Mouse (Mus musculus) hindbrain, embryonic 10.5 days (tissue): Measurements from ENCODE around the gene Rnf8. TPM values are rescaled to one million over a fixed set of nuclear protein-coding genes. Genes with fewer than 3 reads are reported as not detected.

Experiments
- DNase-seq: peaks from one replicate; pipeline ENCODE4 v3.0.0-alpha.2; 2017; ENCODE audit warnings: low spot score
- H3K27ac ChIP-seq: fragments of 300-500 bp; sonication (generic); 2 replicates; pipeline ENCODE4 v1.5.1; 2016; ENCODE audit warnings: mild to moderate bottlenecking, moderate library complexity
- H3K27me3 ChIP-seq: fragments of 300-500 bp; sonication (generic); 2 replicates; pipeline ENCODE4 v1.6.1; 2016; ENCODE audit warnings: mild to moderate bottlenecking; ENCODE audit not compliant: poor library complexity, insufficient read depth, severe bottlenecking
- H3K36me3 ChIP-seq: fragments of 300-500 bp; sonication (generic); 2 replicates; pipeline ENCODE4 v1.6.1; 2016; ENCODE audit warnings: mild to moderate bottlenecking, moderate library complexity
- H3K4me1 ChIP-seq: fragments of 300-500 bp; sonication (generic); replicated peaks from 2 replicates; pipeline ENCODE4 v1.6.1; 2016; ENCODE audit warnings: mild to moderate bottlenecking
- H3K4me3 ChIP-seq: fragments of 300-500 bp; sonication (generic); 2 replicates; pipeline ENCODE4 v1.5.1; 2016; ENCODE audit warnings: mild to moderate bottlenecking, moderate library complexity
- H3K9me3 ChIP-seq: fragments of 300-500 bp; sonication (generic); 2 replicates; pipeline ENCODE4 v1.6.1; 2016; ENCODE audit warnings: mild to moderate bottlenecking, moderate library complexity
- WGBS: fragments of 180-500 bp; shearing (Covaris S2); methylation state at CpG from one replicate; pipeline ENCODE4 v1.1.7; 2016; 5-methylcytosine and 5-hydroxymethylcytosine counted together
- polyA plus RNA-seq: library from polyadenylated mRNA; unstranded; fragments of >200 nt; fragmentation: Nextera tagmentation; extraction: Ambion mirVana; gene quantifications from 2 replicates; pipeline ENCODE4 v1.2.1, GENCODE M21; 2016

The Rnf8 gene
- polyA plus RNA-seq, 1 experiment from 2014 or later: 107 TPM

GRCm38 (mm10) chr17:29688610-29689009, 74.0 kb downstream of the Rnf8 start:
- H3K4me1 ChIP-seq: 0 out of 2 replicates have a peak, but pooled peaks cover 2% of the 10 kb centered on the region
- no peaks in the 10 kb centered on the region for H3K9me3 ChIP-seq
- no peak for DNase-seq
- H3K27me3 ChIP-seq: no peaks in the 10 kb centered on the region
- H3K36me3 ChIP-seq: peaks cover 92% of the 10 kb centered on the region
- H3K27ac ChIP-seq: no peak overlapping the region
- no peak overlapping the region for H3K4me3 ChIP-seq
- 93% methylated on average over 10 of the region's 10 CpGs for WGBS

GRCm38 (mm10) chr17:29690257-29690656, 75.7 kb downstream of the Rnf8 start:
- no peak for DNase-seq
- WGBS: 82% methylated on average over 6 of the region's 6 CpGs
- no peak overlapping the region for H3K4me3 ChIP-seq
- 0 out of 2 replicates have a peak, but pooled peaks cover 2% of the 10 kb centered on the region for H3K4me1 ChIP-seq
- H3K27ac ChIP-seq: no peak overlapping the region
- peaks cover 92% of the 10 kb centered on the region for H3K36me3 ChIP-seq
- no peaks in the 10 kb centered on the region for H3K27me3 ChIP-seq
- H3K9me3 ChIP-seq: no peaks in the 10 kb centered on the region

- H3K27ac ChIP-seq: no peak overlapping the region
- H3K36me3 ChIP-seq: peaks cover 92% of the 10 kb centered on the region
- H3K9me3 ChIP-seq: no peaks in the 10 kb centered on the region
- no peak for DNase-seq
- H3K27me3 ChIP-seq: no peaks in the 10 kb centered on the region
- H3K4me3 ChIP-seq: no peak overlapping the region
- 93% methylated on average over 2 of the region's 2 CpGs for WGBS
- H3K4me1 ChIP-seq: no peaks in the 10 kb centered on the region
These were observed 78.2 kb downstream of the Rnf8 start for GRCm38 (mm10) chr17:29692827-29693226.

GRCm38 (mm10) chr17:29693571-29693970, 79.0 kb downstream of the Rnf8 start:
- DNase-seq: no peak
- Histone ChIP-seq H3K27ac (no peak overlapping the region), H3K4me3 (no peak overlapping the region), H3K9me3 (no peaks in the 10 kb centered on the region), H3K4me1 (no peaks in the 10 kb centered on the region), H3K36me3 (peaks cover 92% of the 10 kb centered on the region), H3K27me3 (no peaks in the 10 kb centered on the region)
- 85% methylated on average over 2 of the region's 2 CpGs for WGBS

GRCm38 (mm10) chr17:29694516-29694915, 79.9 kb downstream of the Rnf8 start:
- H3K36me3 ChIP-seq: peaks cover 92% of the 10 kb centered on the region
- H3K27ac ChIP-seq: no peak overlapping the region
- no peak for DNase-seq
- no peaks in the 10 kb centered on the region for H3K9me3 ChIP-seq
- no peaks in the 10 kb centered on the region for H3K4me1 ChIP-seq
- H3K4me3 ChIP-seq: no peak overlapping the region
- no peaks in the 10 kb centered on the region for H3K27me3 ChIP-seq
- WGBS: 84% methylated on average over 4 of the region's 4 CpGs

Other genes starting within 250 kb of the Rnf8 start
- 25.0 and 30.5 TPM in 2 replicates for gene Pim1, start 124.0 kb upstream of the Rnf8 start, polyA plus RNA-seq
- gene Gm17657, start 65.2 kb upstream of the Rnf8 start, polyA plus RNA-seq: not detected in 2 replicates
- 20.5 and 21.3 TPM in 2 replicates for gene Tbc1d22b, start 65.0 kb upstream of the Rnf8 start, polyA plus RNA-seq
- gene Tmem217, start 62.4 kb upstream of the Rnf8 start, polyA plus RNA-seq: 1.3 and 2.5 TPM in 2 replicates
- 2.8 and 3.3 TPM in 2 replicates for gene Gm28043, start 86 bp downstream of the Rnf8 start, polyA plus RNA-seq
- 135 and 149 TPM in 2 replicates for gene Cmtr1, start 45.8 kb downstream of the Rnf8 start, polyA plus RNA-seq
- gene Ccdc167, start 102.3 kb downstream of the Rnf8 start, polyA plus RNA-seq: 16.4 and 16.8 TPM in 2 replicates